Mouse (Mus musculus) midbrain, embryonic 14.5 days (tissue): Measurements from ENCODE around the gene AC170998.1. TPM values are rescaled to one million over a fixed set of nuclear protein-coding genes. Genes with fewer than 3 reads are reported as not detected.

Source experiments
- ATAC-seq: fragments of 200-750 bp; cut with Nextera tagmentation; 2 replicates; pipeline ENCODE4 v1.8.0; 2017; ENCODE audit warnings: moderate number of reproducible peaks, moderate library complexity; ENCODE audit not compliant: low FRiP score, low TSS enrichment
- DNase-seq: peaks from one replicate; pipeline ENCODE4 v3.0.0-alpha.2; 2015
- H3K27ac ChIP-seq: fragments of 300-500 bp; sonication (generic); replicated peaks from 2 replicates; pipeline ENCODE4 v1.5.1; 2014; ENCODE audit warnings: mild to moderate bottlenecking, low read depth, low read length, moderate library complexity
- H3K27me3 ChIP-seq: fragments of 300-500 bp; sonication (generic); 2 replicates; pipeline ENCODE4 v1.6.1; 2014; ENCODE audit warnings: low read length, control low read depth, mixed read lengths; ENCODE audit not compliant: control insufficient read depth, insufficient read depth
- H3K36me3 ChIP-seq: fragments of 300-500 bp; sonication (generic); 2 replicates; pipeline ENCODE4 v1.6.1; 2014; ENCODE audit warnings: low read length, control low read depth; ENCODE audit not compliant: control insufficient read depth, insufficient read depth
- H3K4me1 ChIP-seq: fragments of 300-500 bp; sonication (generic); 2 replicates; pipeline ENCODE4 v1.6.1; 2014; ENCODE audit warnings: mild to moderate bottlenecking, antibody characterized with exemption, low read length, control low read depth; ENCODE audit not compliant: control insufficient read depth, insufficient read depth
- H3K4me2 ChIP-seq: fragments of 300-500 bp; sonication (generic); 2 replicates; pipeline ENCODE4 v1.6.1; 2014; ENCODE audit warnings: mild to moderate bottlenecking, low read length, moderate library complexity
- H3K4me3 ChIP-seq: fragments of 300-500 bp; sonication (generic); replicated peaks from 2 replicates; pipeline ENCODE4 v1.5.1; 2014; ENCODE audit warnings: low read depth, low read length
- H3K9ac ChIP-seq: fragments of 300-500 bp; sonication (generic); replicated peaks from 2 replicates; pipeline ENCODE4 v1.6.1; 2014; ENCODE audit warnings: mild to moderate bottlenecking, low read length, moderate library complexity
- H3K9me3 ChIP-seq: fragments of 300-500 bp; sonication (generic); 2 replicates; pipeline ENCODE4 v1.6.1; 2016; ENCODE audit warnings: low read length, control low read depth, mixed read lengths; ENCODE audit not compliant: control insufficient read depth
- WGBS: fragments of 180-500 bp; shearing (Covaris S2); extraction: QIAGEN DNeasy Blood & Tissue Kit; methylation state at CpG from one replicate; pipeline ENCODE4 v1.1.7; 2014; 5-methylcytosine and 5-hydroxymethylcytosine counted together
- polyA plus RNA-seq: library from polyadenylated mRNA; unstranded; fragments of >200 nt; fragmentation: Nextera tagmentation; extraction: Ambion mirVana; gene quantifications from 2 replicates; pipeline ENCODE4 v1.2.1, GENCODE M21; 2014

Gene AC170998.1
- polyA plus RNA-seq, 1 experiment from 2014 or later: 2.1 TPM

DNA sequence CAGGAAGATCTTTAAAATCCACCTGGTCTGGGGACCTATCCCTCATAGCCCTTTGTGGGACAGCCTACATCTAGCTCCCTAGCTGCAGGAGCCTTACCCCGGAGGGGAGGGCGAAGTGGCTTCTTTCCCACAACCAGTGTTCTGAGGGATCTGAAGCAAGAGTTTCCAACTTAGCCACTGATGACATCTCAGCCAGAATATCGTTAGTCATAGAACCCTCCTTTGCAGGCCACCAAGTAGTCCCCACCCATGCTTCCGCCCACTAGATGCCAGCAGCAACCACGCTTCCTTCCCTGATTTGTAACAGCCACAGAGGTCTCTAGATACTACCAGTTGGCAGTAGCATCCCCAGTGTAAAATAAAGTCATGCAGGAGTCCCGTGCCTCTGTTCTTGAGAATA is 24.7 kb downstream of the AC170998.1 start:
- peaks cover 32% of the 10 kb centered on the region for H3K36me3 ChIP-seq
- no peak overlapping the region for H3K4me3 ChIP-seq
- no peaks in the 10 kb centered on the region for H3K9me3 ChIP-seq
- DNase-seq (no peak), ATAC-seq (no peak)
- H3K9ac ChIP-seq: no peak overlapping the region
- 90% methylated on average over 6 of the region's 6 CpGs for WGBS
- no peak overlapping the region for H3K27ac ChIP-seq
- H3K27me3 ChIP-seq: no peaks in the 10 kb centered on the region
- H3K4me2 ChIP-seq: no peak overlapping the region
- no peaks in the 10 kb centered on the region for H3K4me1 ChIP-seq

DNA sequence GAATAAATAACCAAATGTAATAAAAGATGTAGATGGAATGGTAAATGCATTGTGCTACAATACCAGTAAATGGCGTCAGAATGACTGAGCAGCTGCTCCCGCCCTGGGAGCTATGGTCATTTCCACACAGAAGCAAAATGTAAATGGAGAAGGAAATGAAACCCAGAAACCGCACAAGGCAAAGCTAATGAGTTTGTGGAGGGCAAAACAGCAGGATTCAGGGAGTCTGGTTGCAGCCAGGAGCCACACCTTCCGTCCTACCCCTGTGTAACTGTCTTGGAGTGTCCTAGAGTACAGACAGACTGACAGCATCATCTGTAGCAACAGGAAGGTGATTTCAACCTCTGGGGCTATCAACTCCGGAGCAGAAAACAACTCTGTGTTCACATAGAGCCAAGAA is 30.6 kb downstream of the AC170998.1 start:
- Histone ChIP-seq H3K4me1 (no peaks in the 10 kb centered on the region), H3K4me2 (no peak overlapping the region), H3K4me3 (no peak overlapping the region), H3K9ac (no peak overlapping the region), H3K27ac (no peak overlapping the region), H3K27me3 (no peaks in the 10 kb centered on the region), H3K36me3 (no peaks in the 10 kb centered on the region), H3K9me3 (no peaks in the 10 kb centered on the region)
- 74% methylated on average over 5 of the region's 5 CpGs for WGBS
- no peak for DNase-seq
- no peak for ATAC-seq

DNA sequence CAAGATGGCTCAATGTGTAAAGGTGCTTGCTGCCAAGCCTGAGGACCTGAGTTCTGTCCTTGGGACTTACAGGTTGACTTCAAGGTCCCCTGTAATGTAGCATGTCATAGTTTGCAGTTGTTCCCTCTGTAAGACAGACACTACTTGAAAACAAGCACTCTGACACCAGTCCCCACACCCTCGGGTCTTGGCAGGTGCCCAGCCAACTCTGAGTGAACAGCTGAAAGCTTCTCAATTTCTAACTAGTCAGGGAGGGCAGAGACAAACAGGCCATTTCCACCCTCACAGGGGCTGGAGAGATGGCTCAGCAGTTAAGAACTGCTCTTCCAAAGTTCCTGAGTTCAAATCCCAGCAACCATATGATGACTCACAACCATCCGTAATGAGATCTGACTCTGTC is 31.6 kb downstream of the AC170998.1 start:
- Histone ChIP-seq H3K4me3 (no peak overlapping the region), H3K9ac (no peak overlapping the region), H3K9me3 (no peaks in the 10 kb centered on the region), H3K27ac (no peak overlapping the region), H3K36me3 (no peaks in the 10 kb centered on the region), H3K4me1 (no peaks in the 10 kb centered on the region), H3K4me2 (no peak overlapping the region), H3K27me3 (no peaks in the 10 kb centered on the region)
- WGBS: 80% methylated on average over 2 of the region's 2 CpGs
- no peak for DNase-seq
- no peak for ATAC-seq

DNA sequence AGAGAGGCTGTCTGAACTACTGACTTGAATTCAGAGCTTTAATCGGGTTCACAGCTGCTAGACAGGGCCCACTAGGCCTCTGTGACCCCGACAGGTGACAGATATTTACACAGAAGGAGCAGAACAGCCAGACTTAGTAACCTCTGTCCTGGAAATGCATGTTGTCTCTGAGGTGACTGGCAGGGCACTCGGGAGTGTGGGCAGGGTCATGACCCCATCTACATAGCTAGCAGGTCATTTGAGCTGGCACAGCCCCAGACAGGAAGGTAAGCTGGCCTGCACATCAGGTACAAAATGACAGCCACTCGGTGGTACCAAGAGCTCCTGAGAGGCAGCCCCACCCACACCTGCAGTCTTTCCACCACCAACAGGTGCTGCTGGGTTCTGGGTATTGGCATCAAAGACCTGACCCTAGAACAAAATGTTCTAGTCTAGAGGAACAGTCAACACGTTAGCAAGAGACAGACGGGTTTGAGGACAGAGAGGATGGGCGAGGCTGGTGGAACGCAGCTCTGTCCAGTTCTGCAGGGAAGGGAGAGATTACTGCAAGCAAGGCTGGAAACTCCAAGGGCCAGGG is 34.9 kb downstream of the AC170998.1 start:
- 72% methylated on average over 8 of the region's 8 CpGs for WGBS

DNA sequence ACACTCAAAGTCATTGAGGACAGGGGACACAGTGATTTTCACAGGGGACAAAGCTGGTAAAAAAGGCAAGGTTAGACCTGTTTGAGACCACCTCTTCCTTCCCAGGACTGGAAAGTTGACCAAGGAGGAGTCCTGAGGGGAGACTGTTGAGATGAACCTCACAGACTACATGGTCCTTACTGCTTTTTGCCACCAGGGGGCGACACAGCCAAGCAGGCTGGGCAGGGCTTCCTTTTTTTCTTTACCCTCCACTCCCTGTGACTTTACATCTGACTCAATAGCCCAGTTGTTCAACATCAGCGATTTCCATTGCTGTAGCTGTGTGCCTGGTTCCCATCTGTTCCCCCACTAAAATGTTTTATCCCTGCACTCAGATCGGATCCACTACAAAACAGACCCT is 36.0 kb downstream of the AC170998.1 start:
- H3K27ac ChIP-seq: no peak overlapping the region

More for the DNA sequence above, 34.9 kb downstream of the AC170998.1 start:
- ATAC-seq: no peak
- H3K4me1 ChIP-seq: no peaks in the 10 kb centered on the region
- no peak overlapping the region for H3K4me2 ChIP-seq
- no peaks in the 10 kb centered on the region for H3K9me3 ChIP-seq
- no peaks in the 10 kb centered on the region for H3K27me3 ChIP-seq
- H3K9ac ChIP-seq: no peak overlapping the region
- no peak for DNase-seq
- H3K4me3 ChIP-seq: no peak overlapping the region
- H3K27ac ChIP-seq: no peak overlapping the region
- H3K36me3 ChIP-seq: no peaks in the 10 kb centered on the region

DNA sequence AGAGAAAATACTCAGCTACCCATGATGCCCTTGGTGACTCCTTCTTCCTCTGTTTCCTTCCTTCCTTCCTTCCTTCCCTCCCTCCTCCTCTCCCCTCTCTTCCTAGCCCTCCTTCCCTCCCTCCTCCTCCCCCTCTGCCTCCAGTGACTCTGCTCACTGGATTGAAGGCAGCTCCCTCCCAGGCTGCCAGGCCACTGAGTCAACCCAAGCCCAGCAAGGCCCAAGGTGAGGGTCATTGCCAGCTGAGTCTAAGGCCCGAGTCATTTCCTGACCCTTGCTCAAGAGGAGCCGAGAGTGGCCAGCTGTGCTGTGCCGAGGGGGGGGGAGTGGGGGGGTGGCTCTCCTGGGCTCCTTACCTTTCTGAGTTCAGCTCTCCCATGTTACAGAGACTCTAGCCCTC is 40.3 kb downstream of the AC170998.1 start:
- H3K4me3 ChIP-seq: no peak overlapping the region
- WGBS: 88% methylated on average over 3 of the region's 3 CpGs
- no peak for DNase-seq
- no peak for ATAC-seq
- H3K4me1 ChIP-seq: peaks cover 12% of the 10 kb centered on the region
- H3K9me3 ChIP-seq: no peaks in the 10 kb centered on the region
- H3K27me3 ChIP-seq: peaks cover 31% of the 10 kb centered on the region
- H3K9ac ChIP-seq: no peak overlapping the region
- H3K27ac ChIP-seq: no peak overlapping the region
- H3K36me3 ChIP-seq: no peaks in the 10 kb centered on the region
- no peak overlapping the region for H3K4me2 ChIP-seq

More for the DNA sequence above, 36.0 kb downstream of the AC170998.1 start:
- Histone ChIP-seq H3K4me3 (no peak overlapping the region), H3K9ac (no peak overlapping the region), H3K4me1 (no peaks in the 10 kb centered on the region), H3K4me2 (no peak overlapping the region), H3K27me3 (no peaks in the 10 kb centered on the region), H3K9me3 (no peaks in the 10 kb centered on the region), H3K36me3 (no peaks in the 10 kb centered on the region)
- DNase-seq: peak; percentile 68
- no peak for ATAC-seq
- WGBS: 25% methylated on average over 3 of the region's 3 CpGs

DNA sequence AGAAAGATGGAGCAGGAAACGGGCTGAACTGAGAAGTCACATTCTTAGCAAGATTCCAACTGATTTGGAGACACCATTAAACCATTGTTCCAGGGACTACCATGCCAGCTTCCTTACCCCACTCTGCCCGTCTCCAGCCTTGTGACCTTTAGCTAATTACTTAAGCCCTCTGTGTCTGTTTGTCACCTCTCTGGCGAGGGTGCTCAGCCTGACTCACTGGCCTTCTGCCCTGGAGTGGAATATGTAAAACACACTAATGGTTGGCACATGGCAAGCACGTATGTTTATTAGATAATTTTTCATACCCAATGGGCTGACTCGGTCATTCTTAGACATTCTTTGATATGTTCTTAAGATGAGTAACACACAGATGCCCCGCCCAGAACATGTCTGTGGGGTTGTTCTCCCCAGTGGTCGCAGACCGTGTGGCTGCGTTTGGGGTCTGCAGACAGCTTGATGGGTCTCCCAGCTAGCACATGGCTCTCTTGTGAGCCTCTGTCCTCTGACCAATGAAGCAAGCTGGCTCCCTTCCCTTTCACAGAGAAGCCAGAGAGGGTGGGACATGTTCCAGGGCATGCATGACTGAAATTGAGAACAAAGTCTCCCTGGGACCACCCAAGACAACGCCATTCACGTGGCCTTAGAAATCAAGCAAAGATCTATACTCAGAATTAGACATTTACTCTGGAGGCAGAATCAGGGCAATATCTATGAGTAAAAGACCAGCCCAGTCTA is 41.1 kb downstream of the AC170998.1 start:
- Histone ChIP-seq H3K36me3 (no peaks in the 10 kb centered on the region), H3K9ac (no peak overlapping the region), H3K4me2 (no peak overlapping the region), H3K27ac (no peak overlapping the region), H3K27me3 (peaks cover 31% of the 10 kb centered on the region), H3K4me3 (no peak overlapping the region), H3K9me3 (no peaks in the 10 kb centered on the region), H3K4me1 (peaks cover 12% of the 10 kb centered on the region)
- DNase-seq (no peak), ATAC-seq (no peak)
- WGBS: 73% methylated on average over 11 of the region's 11 CpGs

DNA sequence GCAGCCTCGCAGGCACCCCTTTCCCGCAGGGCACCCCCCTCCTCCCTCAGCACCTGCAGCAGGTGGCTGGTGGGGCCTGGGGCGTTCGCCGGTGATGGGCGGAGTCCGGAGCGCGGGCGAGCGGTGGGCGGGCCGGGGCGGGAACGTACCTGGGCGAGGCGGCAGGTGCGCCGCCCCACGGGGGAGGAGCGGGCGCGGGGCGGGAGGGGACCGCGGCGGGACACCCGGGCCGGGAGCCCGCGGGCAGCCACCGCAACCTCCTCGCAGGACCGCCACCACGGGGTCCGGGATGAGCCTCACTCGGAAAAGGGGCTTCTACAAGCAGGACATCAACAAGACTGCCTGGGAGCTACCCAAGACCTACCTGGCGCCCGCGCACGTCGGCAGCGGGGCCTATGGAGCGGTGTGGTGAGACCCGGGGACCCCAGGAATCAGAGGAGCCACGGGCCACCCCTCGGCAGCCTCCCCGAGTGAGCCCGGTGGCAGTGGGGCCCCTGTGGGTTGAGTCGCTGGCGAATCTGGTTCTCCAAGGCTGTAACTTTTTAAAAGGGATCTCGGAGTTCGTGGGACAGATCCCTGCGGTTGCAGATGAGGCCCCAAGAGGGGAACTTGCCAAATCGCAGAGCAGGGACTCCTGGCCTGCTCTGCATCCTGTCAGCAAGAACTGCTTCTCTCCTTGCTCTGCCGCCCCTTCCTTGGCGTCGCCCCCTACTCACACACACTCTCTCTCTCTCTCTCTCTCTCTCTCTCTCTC is 43.4 kb downstream of the AC170998.1 start, which contains the start of gene Mapk13:
Gene Mapk13 (plus strand): TSS at position 177 of the 754 bp plus-strand sequence.
- H3K4me3 ChIP-seq: peak within 1 kb of the TSS; percentile 30
- no peaks in the 10 kb centered on the region for H3K36me3 ChIP-seq
- 1% methylated on average over 56 of the region's 58 CpGs for WGBS
- peak; percentile 11 for DNase-seq
- no peak within 1 kb of the TSS for H3K27ac ChIP-seq
- H3K9me3 ChIP-seq: no peaks in the 10 kb centered on the region
- peaks cover 31% of the 10 kb centered on the region for H3K27me3 ChIP-seq
- no peak for ATAC-seq
- H3K9ac ChIP-seq: peak within 1 kb of the TSS; percentile 37; the same call in 1 of the 2 replicates
- peaks cover 12% of the 10 kb centered on the region for H3K4me1 ChIP-seq
- peak within 1 kb of the TSS; percentile 58 for H3K4me2 ChIP-seq
